Mouse (Mus musculus): ENCODE results near the gene Uba7.
A peak's percentile ranks its signal among the peaks of the same experiment; 100 is the strongest.
"Not testable (repeated sequence)": the region's sequence is repeated elsewhere in the genome, so short reads cannot be mapped to it uniquely, and the experiment has no call there.

Uba7 gene

DNA sequence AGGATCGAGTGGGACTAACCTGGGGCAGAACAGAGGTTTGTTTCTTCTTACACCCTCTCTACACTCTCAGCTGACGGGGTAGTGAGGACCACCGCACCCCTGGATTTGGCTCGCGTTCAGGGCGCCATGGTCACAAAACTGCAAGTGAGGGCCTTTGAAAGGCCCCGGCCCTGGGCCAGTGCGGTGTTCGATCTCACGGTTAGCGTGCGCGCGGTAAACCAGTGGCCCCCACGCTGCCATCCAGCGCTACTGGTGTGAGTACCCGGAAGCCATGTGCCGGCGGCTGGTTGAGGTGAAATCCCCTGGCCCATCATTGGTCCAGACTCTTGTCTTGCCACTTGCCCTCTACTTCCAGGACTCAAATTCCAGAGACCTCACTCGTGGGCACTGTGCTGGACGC is 20.2 kb downstream of the Uba7 start:
- DNase-seq: no peak

DNA sequence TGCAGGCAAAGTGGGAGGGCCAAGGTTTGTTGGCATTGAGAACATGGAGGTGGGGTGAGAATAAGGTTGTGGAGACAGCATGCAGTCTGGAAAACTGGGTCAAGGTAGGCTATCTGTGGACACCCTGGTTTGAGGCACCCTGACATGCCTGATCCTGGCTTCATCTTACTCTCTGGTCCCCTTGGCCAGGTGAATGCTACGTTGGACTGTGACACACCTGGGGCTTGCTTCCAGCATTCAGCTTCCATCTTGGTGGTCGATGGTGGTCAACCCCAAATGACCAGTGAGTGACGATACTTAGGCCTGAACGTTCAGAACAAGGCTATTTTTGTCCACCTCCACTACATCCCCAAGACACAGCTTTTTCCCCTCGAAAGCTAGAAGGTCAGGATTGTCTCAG is 20.7 kb downstream of the Uba7 start, which contains the start of gene Gm20662:
Gm20662 (plus strand) TSS at position 301 of the 400 bp plus-strand sequence.
- DNase-seq: no peak

GRCm38 (mm10) chr9:108001922-108002770 is 26.8 kb downstream of the Uba7 start, which contains the start of gene Ip6k1:
TSS of gene Ip6k1 (plus strand) at chr9:108002501.
- peak; percentile 100 for DNase-seq

- no peak for DNase-seq
These were observed 27.6 kb downstream of the Uba7 start for GRCm38 (mm10) chr9:108002778-108003530.

GRCm38 (mm10) chr9:108003531-108003890 is 28.2 kb downstream of the Uba7 start:
- no peak for DNase-seq

DNA sequence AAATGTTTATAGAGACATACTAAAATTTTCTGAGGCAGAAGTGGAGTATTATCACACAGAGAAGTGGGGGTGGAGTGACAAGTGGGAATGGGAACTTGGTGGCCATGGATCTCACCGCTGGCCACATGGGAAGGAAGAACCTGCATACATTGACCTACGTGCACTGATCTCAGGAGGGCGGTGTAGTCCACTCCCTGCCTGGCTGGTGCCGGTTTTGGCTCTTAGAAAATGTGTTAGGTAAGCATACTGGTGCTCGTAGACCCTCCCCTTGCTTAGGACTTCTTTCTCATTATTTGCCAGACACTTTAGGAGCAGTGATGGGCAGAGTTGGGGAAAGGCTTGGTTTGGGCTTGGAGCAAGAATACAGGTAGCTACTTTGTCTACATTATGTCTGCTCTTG is 32.7 kb downstream of the Uba7 start:
- no peak for DNase-seq

DNA sequence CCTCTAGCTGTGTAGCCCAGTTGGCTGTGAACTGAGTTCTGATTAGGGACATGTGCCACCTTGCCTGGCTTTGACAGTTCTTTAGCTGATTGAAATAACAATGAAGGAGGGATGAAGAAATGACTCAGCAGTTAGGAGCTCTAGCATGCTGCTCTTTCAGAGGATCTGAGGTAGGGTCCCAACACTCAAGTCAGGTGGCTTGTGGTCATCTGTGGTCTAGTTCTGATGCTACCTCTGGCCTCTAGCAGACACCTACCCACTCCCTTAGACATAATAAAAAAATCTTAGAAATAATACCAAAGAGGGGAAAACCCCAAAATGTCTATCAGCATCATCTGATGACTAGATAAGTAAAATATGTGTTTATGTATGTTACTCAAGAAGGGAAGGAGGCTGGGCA is 35.1 kb downstream of the Uba7 start:
- no peak for DNase-seq

GRCm38 (mm10) chr9:108013577-108013976 is 38.3 kb downstream of the Uba7 start:
- DNase-seq: not testable (repeated sequence)

- DNase-seq: no peak
These were observed 41.8 kb downstream of the Uba7 start for GRCm38 (mm10) chr9:108017127-108017526.

DNA sequence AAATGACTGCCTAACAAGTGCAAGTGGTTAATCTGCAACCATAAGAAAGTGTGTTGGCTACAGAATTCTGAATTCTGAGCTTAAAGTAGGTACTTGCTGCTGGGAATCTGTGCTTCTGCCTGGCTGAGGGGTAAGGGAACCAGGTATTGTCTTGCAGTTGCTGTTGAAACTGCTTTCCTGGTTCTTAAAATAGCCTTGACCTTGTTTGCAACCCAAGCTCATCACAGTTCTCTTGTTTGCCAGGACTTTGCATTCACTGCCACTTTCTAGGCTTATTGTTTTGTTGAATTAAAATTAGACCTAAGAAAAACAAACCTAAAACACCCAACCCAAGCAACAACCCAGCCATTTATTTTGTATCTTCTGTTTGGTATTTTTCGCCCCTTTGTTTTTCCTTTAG is 45.4 kb downstream of the Uba7 start:
- DNase-seq: no peak

GRCm38 (mm10) chr9:108023216-108023615 is 47.9 kb downstream of the Uba7 start:
- no peak for DNase-seq

- DNase-seq: no peak
These were observed 51.3 kb downstream of the Uba7 start for GRCm38 (mm10) chr9:108026584-108026983.

DNA sequence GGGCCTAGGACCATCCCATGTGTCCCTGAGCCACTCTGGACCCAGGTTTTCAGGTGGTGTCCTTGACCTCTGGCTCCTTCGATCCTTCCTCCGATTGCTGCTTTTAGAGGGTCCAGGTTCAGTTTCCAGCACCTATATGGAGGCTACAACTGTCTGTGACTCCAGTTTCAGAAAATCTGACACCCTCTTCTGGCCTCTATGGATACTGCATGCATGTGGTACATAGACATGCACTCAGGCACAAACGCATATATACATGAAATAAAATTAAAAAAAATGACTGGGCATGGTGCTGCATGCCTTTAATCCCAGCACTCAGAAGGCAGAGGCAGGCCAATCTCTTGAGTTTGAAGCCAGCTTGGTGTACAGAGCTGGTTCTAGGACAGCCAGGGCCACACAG is 52.6 kb downstream of the Uba7 start:
- no peak for DNase-seq

- DNase-seq: no peak
These were observed 56.8 kb downstream of the Uba7 start for GRCm38 (mm10) chr9:108032126-108032525.

Data from right cerebral cortex, postnatal 25 days (tissue).